Mouse (Mus musculus): ENCODE results near the gene Gm42791.

DNA sequence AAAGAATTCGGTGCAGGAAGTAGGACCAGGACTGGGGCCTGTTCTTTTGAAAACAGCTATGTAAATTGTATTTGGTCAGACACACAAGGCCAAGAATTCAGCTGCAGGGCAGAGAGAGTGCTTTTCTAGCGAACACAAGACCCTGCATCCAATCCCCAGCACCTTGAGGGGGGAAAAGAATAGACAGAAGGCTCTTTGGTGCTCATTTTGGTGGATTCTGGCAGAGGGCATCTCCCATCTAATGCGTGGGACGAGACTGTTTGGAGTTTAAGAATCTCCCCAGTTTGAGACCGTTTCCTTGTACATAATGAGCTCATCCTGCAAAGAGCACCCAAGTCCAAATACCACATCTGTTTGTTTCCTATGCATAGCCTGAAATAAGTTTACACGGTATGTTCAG is 28.6 kb downstream of the Gm42791 start:
- TF ChIP-seq CTCF (IDR thresholded peaks at IDR 0.05; ENCODE audit: low read depth) = no peak
- TF ChIP-seq EP300 (IDR thresholded peaks at IDR 0.05; ENCODE audit: low read depth) = no peak

Data from liver, postnatal 0 days (tissue).